Mouse (Mus musculus) hindbrain, postnatal 0 days (tissue): ENCODE results near the gene Rgs16. TPM values are rescaled to one million over a fixed set of nuclear protein-coding genes. Genes with fewer than 3 reads are reported as not detected.

Source experiments
- ATAC-seq: fragments of 200-750 bp; cut with Nextera tagmentation; 2 replicates; pipeline ENCODE4 v1.8.0; 2017; ENCODE audit warnings: mild to moderate bottlenecking, moderate TSS enrichment, moderate library complexity
- DNase-seq: peaks from one replicate; pipeline ENCODE4 v3.0.0-alpha.2; 2015; ENCODE audit warnings: low spot score
- H3K27ac ChIP-seq: fragments of 300-500 bp; sonication (generic); 2 replicates; pipeline ENCODE4 v1.5.1; 2014; ENCODE audit warnings: mild to moderate bottlenecking
- H3K27me3 ChIP-seq: fragments of 300-500 bp; sonication (generic); 2 replicates; pipeline ENCODE4 v1.6.1; 2014; ENCODE audit warnings: low read length, mixed read lengths; ENCODE audit not compliant: insufficient read depth
- H3K36me3 ChIP-seq: fragments of 300-500 bp; sonication (generic); 2 replicates; pipeline ENCODE4 v1.6.1; 2014; ENCODE audit warnings: low read length, mixed read lengths; ENCODE audit not compliant: insufficient read depth
- H3K4me1 ChIP-seq: fragments of 300-500 bp; sonication (generic); 2 replicates; pipeline ENCODE4 v1.6.1; 2014; ENCODE audit warnings: antibody characterized with exemption, low read length, mixed read lengths; ENCODE audit not compliant: insufficient read depth
- H3K4me2 ChIP-seq: fragments of 300-500 bp; sonication (generic); 2 replicates; pipeline ENCODE4 v1.6.1; 2014; ENCODE audit warnings: low read depth, mild to moderate bottlenecking, low read length, moderate library complexity, mixed read lengths
- H3K4me3 ChIP-seq: fragments of 300-500 bp; sonication (generic); 2 replicates; pipeline ENCODE4 v1.5.1; 2014; ENCODE audit warnings: low read length
- H3K9ac ChIP-seq: fragments of 300-500 bp; sonication (generic); replicated peaks from 2 replicates; pipeline ENCODE4 v1.6.1; 2014; ENCODE audit warnings: mild to moderate bottlenecking, low read length, moderate library complexity, mixed read lengths
- H3K9me3 ChIP-seq: fragments of 300-500 bp; sonication (generic); 2 replicates; pipeline ENCODE4 v1.6.1; 2016; ENCODE audit warnings: low read length, mixed read lengths
- CTCF ChIP-seq: IDR thresholded peaks from 2 replicates; pipeline ENCODE4 v1.5.1; 2016; ENCODE audit warnings: antibody characterized with exemption, control low read depth, low read depth
- WGBS: fragments of 180-500 bp; shearing (Covaris S2); extraction: QIAGEN DNeasy Blood & Tissue Kit; methylation state at CpG from one replicate; pipeline ENCODE4 v1.1.7; 2014; 5-methylcytosine and 5-hydroxymethylcytosine counted together
- polyA plus RNA-seq: library from polyadenylated mRNA; unstranded; fragments of >200 nt; fragmentation: Nextera tagmentation; extraction: Ambion mirVana; gene quantifications from 2 replicates; pipeline ENCODE4 v1.2.1, GENCODE M21; 2015
- total RNA-seq: library from RNA; depleted of rRNA; stranded (reverse); fragments of >200 nt; gene quantifications from 2 replicates; pipeline ENCODE4 v1.2.3, GENCODE M21; 2014

Rgs16 gene
- total and polyA plus RNA-seq, 2 experiments from 2014 or later = 4.3 to 6.7 TPM

GRCm38 (mm10) chr1:153749211-153749801 is 9.2 kb downstream of the Rgs16 start, which contains the start of gene Rnasel:
Rnasel (plus strand) TSS chr1:153749426.
- Histone ChIP-seq H3K27me3 (no peaks in the 10 kb centered on the region), H3K4me3 (peak within 1 kb of the TSS; percentile 42), H3K27ac (peak within 1 kb of the TSS; percentile 68), H3K9me3 (no peaks in the 10 kb centered on the region), H3K4me1 (0 out of 2 replicates have a peak, but pooled peaks cover 2% of the 10 kb centered on the region), H3K36me3 (no peaks in the 10 kb centered on the region), H3K9ac (peak within 1 kb of the TSS; percentile 64), H3K4me2 (peak within 1 kb of the TSS; percentile 60)
- WGBS = 3% methylated on average over 18 of the region's 18 CpGs
- ATAC-seq (peak; percentile 71), DNase-seq (peak; percentile 90)
- TF ChIP-seq CTCF = peak; percentile 89

- no peaks in the 10 kb centered on the region for H3K27me3 ChIP-seq
- ATAC-seq = no peak
- no peak for DNase-seq
These were observed 9.9 kb downstream of the Rgs16 start for GRCm38 (mm10) chr1:153750054-153750453.

GRCm38 (mm10) chr1:153751763-153752301 is 11.7 kb downstream of the Rgs16 start:
- Histone ChIP-seq H3K4me2 (peak overlapping the region; percentile 51), H3K4me1 (0 out of 2 replicates have a peak, but pooled peaks cover 2% of the 10 kb centered on the region), H3K9me3 (no peaks in the 10 kb centered on the region), H3K27me3 (no peaks in the 10 kb centered on the region), H3K36me3 (no peaks in the 10 kb centered on the region), H3K27ac (peak overlapping the region; percentile 48), H3K4me3 (peak overlapping the region; percentile 10; the same call in 1 of the 2 replicates), H3K9ac (peak overlapping the region; percentile 37; the same call in 1 of the 2 replicates)
- ATAC-seq (no peak), DNase-seq (no peak)
- TF ChIP-seq CTCF = no peak
- WGBS = 35% methylated on average over 13 of the region's 13 CpGs

More at GRCm38 (mm10) chr1:153750054-153750453, 9.9 kb downstream of the Rgs16 start:
- WGBS = 29% methylated on average over 6 of the region's 6 CpGs
- Histone ChIP-seq H3K9me3 (no peaks in the 10 kb centered on the region), H3K4me2 (peak overlapping the region; percentile 60), H3K9ac (peak overlapping the region; percentile 64), H3K4me3 (peak overlapping the region; percentile 42), H3K36me3 (no peaks in the 10 kb centered on the region), H3K27ac (0 out of 2 replicates have a peak overlapping the region, but pooled peaks have one; percentile 68), H3K4me1 (0 out of 2 replicates have a peak, but pooled peaks cover 2% of the 10 kb centered on the region)
- no peak for TF ChIP-seq CTCF

- Histone ChIP-seq H3K4me1 (0 out of 2 replicates have a peak, but pooled peaks cover 2% of the 10 kb centered on the region), H3K4me2 (peak overlapping the region; percentile 51), H3K4me3 (no peak overlapping the region), H3K27me3 (no peaks in the 10 kb centered on the region), H3K9ac (peak overlapping the region; percentile 37), H3K27ac (peak overlapping the region; percentile 48; the same call in 1 of the 2 replicates), H3K9me3 (no peaks in the 10 kb centered on the region), H3K36me3 (no peaks in the 10 kb centered on the region)
- no peak for TF ChIP-seq CTCF
- no peak for DNase-seq
- 84% methylated on average over 6 of the region's 6 CpGs for WGBS
- no peak for ATAC-seq
These were observed 12.4 kb downstream of the Rgs16 start for GRCm38 (mm10) chr1:153752521-153752920.

- no peak for TF ChIP-seq CTCF
- no peaks in the 10 kb centered on the region for H3K4me1 ChIP-seq
- 71% methylated on average over 25 of the region's 25 CpGs for WGBS
- H3K36me3 ChIP-seq = no peaks in the 10 kb centered on the region
- ATAC-seq (no peak), DNase-seq (no peak)
- no peaks in the 10 kb centered on the region for H3K9me3 ChIP-seq
- no peak overlapping the region for H3K9ac ChIP-seq
- H3K27me3 ChIP-seq = no peaks in the 10 kb centered on the region
- H3K4me3 ChIP-seq = no peak overlapping the region
- H3K27ac ChIP-seq = no peak overlapping the region
- H3K4me2 ChIP-seq = no peak overlapping the region
These were observed 13.7 kb downstream of the Rgs16 start for GRCm38 (mm10) chr1:153753725-153754464.

- Histone ChIP-seq H3K9me3 (no peaks in the 10 kb centered on the region), H3K27ac (no peak overlapping the region), H3K4me3 (no peak overlapping the region), H3K9ac (no peak overlapping the region), H3K4me2 (no peak overlapping the region), H3K4me1 (no peaks in the 10 kb centered on the region), H3K36me3 (no peaks in the 10 kb centered on the region; the same call in 1 of the 2 replicates), H3K27me3 (no peaks in the 10 kb centered on the region)
- whole genome bisulfite sequencing = 88% methylated on average over 11 of the region's 11 CpGs
- DNase-seq (no peak), ATAC-seq (no peak)
- no peak for TF ChIP-seq CTCF
These were observed 24.0 kb downstream of the Rgs16 start for GRCm38 (mm10) chr1:153764136-153764535.
